Mouse (Mus musculus) small intestine, adult 2 months (tissue): ENCODE results near the gene Bysl.

Source experiments
- CTCF ChIP-seq: fragments of 200-500 bp; IDR thresholded peaks from 2 replicates; pipeline ENCODE4 v1.5.1; 2012; ENCODE audit warnings: low read depth, mild to moderate bottlenecking, control low read depth, inconsistent platforms, low read length, moderate library complexity, mixed read lengths; ENCODE audit not compliant: insufficient replicate concordance, insufficient read length; ENCODE audit errors: extremely low read depth
- POLR2A ChIP-seq: fragments of 200-500 bp; IDR thresholded peaks from 2 replicates; pipeline ENCODE4 v1.6.1; 2012; ENCODE audit warnings: low read depth, mild to moderate bottlenecking, control low read depth, inconsistent platforms, low read length, moderate library complexity

GRCm38 (mm10) chr17:47595248-47596161 is 15.8 kb downstream of the Bysl start:
- TF ChIP-seq CTCF (no peak), POLR2A (no peak)
